Mouse (Mus musculus): ENCODE measurements around the gene Pqbp1. TPM values are rescaled to one million over a fixed set of nuclear protein-coding genes. Genes with fewer than 3 reads are reported as not detected.
"Not testable (repeated sequence)": the region's sequence is repeated elsewhere in the genome, so short reads cannot be mapped to it uniquely, and the experiment has no call there.

Pqbp1 gene
- polyA plus RNA-seq, 1 experiment from 2014 or later = 209 TPM

- peak; percentile 93 for ATAC-seq (ENCODE audit: low FRiP score, low read depth)
- no peaks in the 10 kb centered on the region for H3K27me3 ChIP-seq
- peak within 1 kb of the TSS; percentile 85 for H3K27ac ChIP-seq (replicated peaks)
- 15% methylated on average over 29 of the region's 40 CpGs for WGBS
- H3K36me3 ChIP-seq = no peaks in the 10 kb centered on the region; the same call in 1 of the 2 replicates
- peak within 1 kb of the TSS; percentile 53 for H3K4me3 ChIP-seq
- H3K9me3 ChIP-seq = no peaks in the 10 kb centered on the region
- peak within 1 kb of the TSS; percentile 64 for H3K9ac ChIP-seq
- peak within 1 kb of the TSS; percentile 70 for H3K4me2 ChIP-seq
- peaks cover 12% of the 10 kb centered on the region; the same call in 1 of the 2 replicates for H3K4me1 ChIP-seq (replicated peaks)
Measured at GRCm38 (mm10) chrX:7919601-7920383, 20.7 kb upstream of the Pqbp1 start, which contains the start of gene Pcsk1n. Gene Pcsk1n (plus strand): TSS chrX:7919822.

GRCm38 (mm10) chrX:7917960-7918359 is 18.9 kb upstream of the Pqbp1 start:
- not testable (repeated sequence) for H3K4me3 ChIP-seq; H3K36me3 ChIP-seq; H3K9me3 ChIP-seq; H3K4me1 ChIP-seq (replicated peaks); H3K27ac ChIP-seq (replicated peaks); ATAC-seq (ENCODE audit: low FRiP score, low read depth); H3K9ac ChIP-seq; H3K4me2 ChIP-seq; H3K27me3 ChIP-seq
- WGBS = 74% methylated on average over 6 of the region's 6 CpGs

- not testable (repeated sequence) for H3K4me1 ChIP-seq (replicated peaks); H3K9me3 ChIP-seq; H3K4me3 ChIP-seq; H3K9ac ChIP-seq; H3K36me3 ChIP-seq; H3K27me3 ChIP-seq; ATAC-seq (ENCODE audit: low FRiP score, low read depth); H3K27ac ChIP-seq (replicated peaks); H3K4me2 ChIP-seq
- WGBS = 25% methylated on average over 3 of the region's 3 CpGs
Measured at GRCm38 (mm10) chrX:7915669-7916068, 16.6 kb upstream of the Pqbp1 start.

GRCm38 (mm10) chrX:7910473-7910872 is 11.4 kb upstream of the Pqbp1 start:
- H3K9ac ChIP-seq = no peak overlapping the region
- H3K4me2 ChIP-seq = no peak overlapping the region
- no peaks in the 10 kb centered on the region for H3K9me3 ChIP-seq
- H3K36me3 ChIP-seq = no peaks in the 10 kb centered on the region
- H3K4me1 ChIP-seq (replicated peaks) = no peaks in the 10 kb centered on the region
- H3K27me3 ChIP-seq = no peaks in the 10 kb centered on the region
- WGBS = 50% methylated on average over 6 of the region's 6 CpGs
- 0 out of 2 replicates have a peak, but pooled peaks have one; percentile 30 for ATAC-seq (ENCODE audit: low FRiP score, low read depth)
- H3K4me3 ChIP-seq = no peak overlapping the region
- H3K27ac ChIP-seq (replicated peaks) = no peak overlapping the region

- H3K4me1 ChIP-seq (replicated peaks); H3K4me2 ChIP-seq; H3K27ac ChIP-seq (replicated peaks); H3K27me3 ChIP-seq; H3K4me3 ChIP-seq; ATAC-seq (ENCODE audit: low FRiP score, low read depth); H3K9ac ChIP-seq; H3K9me3 ChIP-seq; H3K36me3 ChIP-seq: not testable (repeated sequence)
- WGBS = 97% methylated on average over 4 of the region's 4 CpGs
Measured at GRCm38 (mm10) chrX:7909242-7909641, 10.2 kb upstream of the Pqbp1 start, which contains the start of gene Gm10490. Gene Gm10490 (plus strand): TSS chrX:7909542.

GRCm38 (mm10) chrX:7907735-7908134 is 8.7 kb upstream of the Pqbp1 start, which contains the start of gene Gm10491:
Gene Gm10491 (minus strand): TSS chrX:7907835.
- Histone ChIP-seq H3K4me3 (no peak within 1 kb of the TSS), H3K27me3 (no peaks in the 10 kb centered on the region), H3K4me2 (no peak within 1 kb of the TSS), H3K36me3 (no peaks in the 10 kb centered on the region), H3K27ac (replicated peaks) (no peak within 1 kb of the TSS), H3K9me3 (no peaks in the 10 kb centered on the region), H3K9ac (no peak within 1 kb of the TSS), H3K4me1 (replicated peaks) (no peaks in the 10 kb centered on the region)
- WGBS = 81% methylated on average over 5 of the region's 5 CpGs
- no peak for ATAC-seq (ENCODE audit: low FRiP score, low read depth)

GRCm38 (mm10) chrX:7904441-7904840 is 5.4 kb upstream of the Pqbp1 start:
- no peak overlapping the region for H3K27ac ChIP-seq (replicated peaks)
- no peak overlapping the region for H3K4me2 ChIP-seq
- no peak for ATAC-seq (ENCODE audit: low FRiP score, low read depth)
- H3K9me3 ChIP-seq = no peaks in the 10 kb centered on the region
- H3K4me3 ChIP-seq = no peak overlapping the region
- H3K4me1 ChIP-seq (replicated peaks) = peaks cover 8% of the 10 kb centered on the region; the same call in 1 of the 2 replicates
- H3K36me3 ChIP-seq = no peaks in the 10 kb centered on the region
- H3K9ac ChIP-seq = no peak overlapping the region
- 90% methylated on average over 5 of the region's 5 CpGs for WGBS
- H3K27me3 ChIP-seq = no peaks in the 10 kb centered on the region

- Histone ChIP-seq H3K36me3 (peaks cover 16% of the 10 kb centered on the region), H3K4me2 (peak overlapping the region; percentile 59), H3K27ac (replicated peaks) (peak overlapping the region; percentile 93), H3K9ac (peak overlapping the region; percentile 49), H3K27me3 (no peaks in the 10 kb centered on the region), H3K9me3 (no peaks in the 10 kb centered on the region), H3K4me1 (replicated peaks) (peaks cover 17% of the 10 kb centered on the region), H3K4me3 (peak overlapping the region; percentile 66)
- no peak for ATAC-seq (ENCODE audit: low FRiP score, low read depth)
- 40% methylated on average over 12 of the region's 13 CpGs for WGBS
Measured at GRCm38 (mm10) chrX:7898211-7898610, 858 bp downstream of the Pqbp1 start.

- no peaks in the 10 kb centered on the region for H3K36me3 ChIP-seq
- peaks cover 16% of the 10 kb centered on the region; the same call in 1 of the 2 replicates for H3K4me1 ChIP-seq (replicated peaks)
- peak within 1 kb of the TSS; percentile 92 for H3K27ac ChIP-seq (replicated peaks)
- H3K9ac ChIP-seq = peak within 1 kb of the TSS; percentile 49
- peak; percentile 91 for ATAC-seq (ENCODE audit: low FRiP score, low read depth)
- H3K4me3 ChIP-seq = peak within 1 kb of the TSS; percentile 60
- peak within 1 kb of the TSS; percentile 58 for H3K4me2 ChIP-seq
- no peaks in the 10 kb centered on the region for H3K9me3 ChIP-seq
- no peaks in the 10 kb centered on the region for H3K27me3 ChIP-seq
- 21% methylated on average over 49 of the region's 49 CpGs for WGBS
Measured at GRCm38 (mm10) chrX:7883841-7884567, 15.1 kb downstream of the Pqbp1 start, which contains the start of gene Slc35a2. Gene Slc35a2 (plus strand): TSS chrX:7884028.

- Histone ChIP-seq H3K4me2 (peak overlapping the region; percentile 84), H3K27ac (replicated peaks) (0 out of 2 replicates have a peak overlapping the region, but pooled peaks have one; percentile 42), H3K4me3 (peak overlapping the region; percentile 58), H3K27me3 (no peaks in the 10 kb centered on the region), H3K9ac (0 out of 2 replicates have a peak overlapping the region, but pooled peaks have one; percentile 7), H3K4me1 (replicated peaks) (peaks cover 15% of the 10 kb centered on the region; the same call in 1 of the 2 replicates), H3K36me3 (no peaks in the 10 kb centered on the region), H3K9me3 (no peaks in the 10 kb centered on the region)
- peak; percentile 40 for ATAC-seq (ENCODE audit: low FRiP score, low read depth)
- 11% methylated on average over 11 of the region's 11 CpGs for WGBS
Measured at GRCm38 (mm10) chrX:7879819-7880218, 19.2 kb downstream of the Pqbp1 start.

- H3K27me3 ChIP-seq = no peaks in the 10 kb centered on the region
- peaks cover 15% of the 10 kb centered on the region; the same call in 1 of the 2 replicates for H3K4me1 ChIP-seq (replicated peaks)
- peak; percentile 63 for ATAC-seq (ENCODE audit: low FRiP score, low read depth)
- H3K4me2 ChIP-seq = peak overlapping the region; percentile 84
- H3K36me3 ChIP-seq = no peaks in the 10 kb centered on the region
- no peaks in the 10 kb centered on the region for H3K9me3 ChIP-seq
- H3K4me3 ChIP-seq = peak overlapping the region; percentile 58
- 21% methylated on average over 21 of the region's 21 CpGs for WGBS
- H3K9ac ChIP-seq = peak overlapping the region; percentile 66
- H3K27ac ChIP-seq (replicated peaks) = peak overlapping the region; percentile 73
Measured at GRCm38 (mm10) chrX:7878495-7878894, 20.6 kb downstream of the Pqbp1 start.

GRCm38 (mm10) chrX:7878007-7878419 is 21.1 kb downstream of the Pqbp1 start, which contains the start of gene Pim2:
Gene Pim2 (plus strand): TSS chrX:7878262.
- 12% methylated on average over 37 of the region's 38 CpGs for WGBS
- peak within 1 kb of the TSS; percentile 84 for H3K4me2 ChIP-seq
- peak within 1 kb of the TSS; percentile 73 for H3K27ac ChIP-seq (replicated peaks)
- peak; percentile 91 for ATAC-seq (ENCODE audit: low FRiP score, low read depth)
- no peaks in the 10 kb centered on the region for H3K27me3 ChIP-seq
- H3K9ac ChIP-seq = peak within 1 kb of the TSS; percentile 66
- peak within 1 kb of the TSS; percentile 58 for H3K4me3 ChIP-seq
- peaks cover 15% of the 10 kb centered on the region; the same call in 1 of the 2 replicates for H3K4me1 ChIP-seq (replicated peaks)
- H3K36me3 ChIP-seq = no peaks in the 10 kb centered on the region
- no peaks in the 10 kb centered on the region for H3K9me3 ChIP-seq

All from hindbrain, embryonic 15.5 days (tissue).